Mouse (Mus musculus): Measurements from ENCODE around the gene Sash1. TPM values are rescaled to one million over a fixed set of nuclear protein-coding genes. Genes with fewer than 3 reads are reported as not detected.

Gene Sash1
- total and polyA plus RNA-seq, 3 experiments: 0.09 to 0.59 (median 0.24) TPM

GRCm38 (mm10) chr10:8719345-8719744 lies 166.5 kb downstream of the Sash1 start:
- dilution Hi-C loops (cut with MboI; ENCODE audit: extremely low pct_ligation_motif_present, extremely low pct_unique_long_range_greater_than_20kb, low sequenced_read_pairs): no loop called here
- in situ Hi-C loops (cut with MboI; ENCODE audit: low pct_ligation_motif_present, low pct_unique_long_range_greater_than_20kb, low sequenced_read_pairs): loop anchor here (5.0 to 25.0 kb wide), 2 partner anchors 192 to 832 kb away; no protein-coding TSS in a partner anchor
- no peaks in the 10 kb centered on the region for H3K79me2 ChIP-seq (replicated peaks; ENCODE audit: control insufficient read depth, extremely low read depth, insufficient read depth, poor library complexity, severe bottlenecking)
- H3K4me1 ChIP-seq (ENCODE audit: control insufficient read depth in 1 of 2, insufficient read depth in 2 of 2): peaks cover 0 to 8% of the 10 kb centered on the region in 2 experiments; a peak in 2 of 4 replicates
- no peak for TF ChIP-seq RAD21 (IDR thresholded peaks at IDR 0.05; ENCODE audit: low read depth, low read length)
- TF ChIP-seq ETS1 (conservative IDR thresholded peaks at IDR 0.05; ENCODE audit: low read depth, low read length): no peak
- no peak for TF ChIP-seq NRF1 (IDR thresholded peaks at IDR 0.05; ENCODE audit: low read depth, low read length)
- no peak for TF ChIP-seq E2F4 (IDR thresholded peaks at IDR 0.05; ENCODE audit: insufficient replicate concordance, low read depth, low read length)
- no peak for TF ChIP-seq BHLHE40 (IDR thresholded peaks at IDR 0.05; ENCODE audit: low read depth, low read length)
- TF ChIP-seq ZNF384 (IDR thresholded peaks at IDR 0.05; ENCODE audit: low read depth, low read length): no peak
- TF ChIP-seq JUND (conservative IDR thresholded peaks at IDR 0.05; ENCODE audit: low read depth, low read length): no peak
- TF ChIP-seq UBTF (IDR thresholded peaks at IDR 0.05; ENCODE audit: low read depth, low read length): no peak
- DNase-seq (ENCODE audit: extremely low read depth): no peak
- H3K9me3 ChIP-seq (replicated peaks; ENCODE audit: low read length): no peaks in the 10 kb centered on the region
- no peak overlapping the region for H3K4me2 ChIP-seq (ENCODE audit: insufficient read depth, low read depth, poor library complexity, severe bottlenecking)
- no peaks in the 10 kb centered on the region for H3K36me3 ChIP-seq (replicated peaks in 1 of 2; ENCODE audit: control insufficient read depth in 1 of 2, insufficient read depth in 1 of 2, low read length in 1 of 2)
- H3K9ac ChIP-seq (ENCODE audit: insufficient read depth, low read depth): no peak overlapping the region
- no peak overlapping the region for H3K4me3 ChIP-seq (replicated peaks in 1 of 3; ENCODE audit: low read depth in 2 of 3, low read length in 2 of 3, poor library complexity in 1 of 3)
- no peak overlapping the region for H3K27ac ChIP-seq (ENCODE audit: insufficient read depth, low read depth)
- H3K27me3 ChIP-seq (replicated peaks): peaks cover 1% of the 10 kb centered on the region

- H3K4me1 ChIP-seq (ENCODE audit: control insufficient read depth in 1 of 2, insufficient read depth in 2 of 2): peaks cover 0 to 8% of the 10 kb centered on the region in 2 experiments; a peak in 2 of 4 replicates
- H3K27ac ChIP-seq (ENCODE audit: insufficient read depth, low read depth): no peak overlapping the region
- TF ChIP-seq ETS1 (conservative IDR thresholded peaks at IDR 0.05; ENCODE audit: low read depth, low read length) (no peak), ELF1 (IDR thresholded peaks at IDR 0.05; ENCODE audit: low read depth, low read length) (no peak), CTCF (conservative IDR thresholded peaks at IDR 0.05 in 1 of 2, IDR thresholded peaks at IDR 0.05 in 1 of 2; ENCODE audit: low read depth in 2 of 2, low read length in 2 of 2) (no peak), ZNF384 (IDR thresholded peaks at IDR 0.05; ENCODE audit: low read depth, low read length) (no peak), JUN (IDR thresholded peaks at IDR 0.05; ENCODE audit: insufficient read depth, low read depth, low read length) (no peak), HCFC1 (IDR thresholded peaks at IDR 0.05; ENCODE audit: low read depth, low read length) (no peak), BHLHE40 (IDR thresholded peaks at IDR 0.05; ENCODE audit: low read depth, low read length) (no peak), CHD2 (IDR thresholded peaks at IDR 0.05; ENCODE audit: low read length) (no peak), EP300 (IDR thresholded peaks at IDR 0.05; ENCODE audit: low read length) (no peak), MYC (IDR thresholded peaks at IDR 0.05; ENCODE audit: low read depth, low read length) (no peak), SIN3A (IDR thresholded peaks at IDR 0.05; ENCODE audit: low read length) (no peak), ZC3H11A (IDR thresholded peaks at IDR 0.05; ENCODE audit: low read depth, low read length) (no peak), TCF12 (IDR thresholded peaks at IDR 0.05; ENCODE audit: low read depth, low read length) (no peak), KAT2A (IDR thresholded peaks at IDR 0.05; ENCODE audit: insufficient replicate concordance, low read length) (no peak)
- H3K79me2 ChIP-seq (replicated peaks; ENCODE audit: control insufficient read depth, extremely low read depth, insufficient read depth, poor library complexity, severe bottlenecking): no peaks in the 10 kb centered on the region
- no peak overlapping the region for H3K9ac ChIP-seq (ENCODE audit: insufficient read depth, low read depth)
- no peak overlapping the region for H3K4me2 ChIP-seq (ENCODE audit: insufficient read depth, low read depth, poor library complexity, severe bottlenecking)
- H3K4me3 ChIP-seq (replicated peaks in 1 of 3; ENCODE audit: low read depth in 2 of 3, low read length in 2 of 3, poor library complexity in 1 of 3): no peak overlapping the region
- H3K27me3 ChIP-seq (replicated peaks): peaks cover 1% of the 10 kb centered on the region
- DNase-seq (ENCODE audit: extremely low read depth): no peak
- H3K36me3 ChIP-seq (replicated peaks in 1 of 2; ENCODE audit: control insufficient read depth in 1 of 2, insufficient read depth in 1 of 2, low read length in 1 of 2): no peaks in the 10 kb centered on the region
- in situ Hi-C loops (cut with MboI; ENCODE audit: low pct_ligation_motif_present, low pct_unique_long_range_greater_than_20kb, low sequenced_read_pairs) (loop anchor here (5.0 to 25.0 kb wide), 2 partner anchors 192 to 832 kb away; no protein-coding TSS in a partner anchor), dilution Hi-C loops (cut with MboI; ENCODE audit: extremely low pct_ligation_motif_present, extremely low pct_unique_long_range_greater_than_20kb, low sequenced_read_pairs) (no loop called here)
- H3K9me3 ChIP-seq (replicated peaks; ENCODE audit: low read length): no peaks in the 10 kb centered on the region
These were observed 167.0 kb downstream of the Sash1 start for GRCm38 (mm10) chr10:8718831-8719230.

Data from CH12.LX (cell line).